13 mouse cellular contexts compared by ENCODE assay signal in genomic region chr13:113569526-113569925, GRCm38 (mm10).
"Had no signal": no experiment of that assay in that cellular context is flagged by ENCODE, and none has a peak within 500 bp of the region (broad histone marks: within the 10 kb centered on the region; RNA-seq: fewer than 3 reads in every experiment).

No protein-coding gene starts in this region.

- DNase-seq: kidney, postnatal 10 days; kidney, postnatal 4 days; retina, postnatal 1 day; right cerebral cortex, postnatal 4 days; spleen, adult 18-20 months; thymus, adult 18-20 months; thymus, postnatal 14 days had no signal

- H3K27me3 ChIP-seq: limb, embryonic 15.5 days; liver, embryonic 12.5 days; midbrain, embryonic 13.5 days; neural tube, embryonic 12.5 days had no signal

- H3K9me3 ChIP-seq: limb, embryonic 15.5 days; liver, embryonic 12.5 days; lung, embryonic 15.5 days had no signal

- H3K36me3 ChIP-seq: limb, embryonic 15.5 days; liver, embryonic 12.5 days; lung, embryonic 15.5 days; midbrain, embryonic 13.5 days; neural tube, embryonic 12.5 days had no signal

- H3K4me3 ChIP-seq: layer of hippocampus, adult 2 months; limb, embryonic 15.5 days; liver, embryonic 12.5 days; lung, embryonic 15.5 days; midbrain, embryonic 13.5 days; neural tube, embryonic 12.5 days had no signal

- H3K27ac ChIP-seq: layer of hippocampus, adult 2 months; limb, embryonic 15.5 days; liver, embryonic 12.5 days; lung, embryonic 15.5 days; midbrain, embryonic 13.5 days; neural tube, embryonic 12.5 days had no signal

- H3K4me2 ChIP-seq: limb, embryonic 15.5 days; liver, embryonic 12.5 days; lung, embryonic 15.5 days; midbrain, embryonic 13.5 days; neural tube, embryonic 12.5 days had no signal

- ATAC-seq: liver, embryonic 12.5 days; midbrain, embryonic 13.5 days had no signal

- H3K9ac ChIP-seq: limb, embryonic 15.5 days; liver, embryonic 12.5 days; lung, embryonic 15.5 days; midbrain, embryonic 13.5 days; neural tube, embryonic 12.5 days had no signal

- H3K4me1 ChIP-seq: liver, embryonic 12.5 days; lung, embryonic 15.5 days; midbrain, embryonic 13.5 days; neural tube, embryonic 12.5 days had no signal
